Comparison of ENCODE assay signal across 8 mouse cellular contexts in genomic region chr14:102980986-102981385, GRCm38 (mm10). TPM values are rescaled to one million over a fixed set of nuclear protein-coding genes. Genes with fewer than 3 reads are reported as not detected.
A peak's percentile ranks its signal among the peaks of the same experiment; 100 is the strongest.
DNase-seq lines count a peak whose midpoint lies in the region; ATAC-seq and TF ChIP-seq lines count a peak whose summit lies in the region.

No protein-coding gene starts in this region.

- WGBS in heart, embryonic 13.5 days = 13% methylated on average over 14 of the region's 14 CpGs
- 3% methylated on average over 14 of the region's 14 CpGs for WGBS in liver, embryonic 15.5 days (ENCODE audit: insufficient replicate concordance)

- H3K36me3 ChIP-seq in heart, embryonic 13.5 days = no peaks in the 10 kb centered on the region
- no peaks in the 10 kb centered on the region for H3K36me3 ChIP-seq in liver, embryonic 15.5 days (replicated peaks)

- peak overlapping the region; percentile 93 for H3K4me3 ChIP-seq in bone marrow macrophage, adult 2 months (ENCODE audit: insufficient read depth, low read length)
- peak overlapping the region; percentile 68 for H3K4me3 ChIP-seq in heart, embryonic 13.5 days
- peak overlapping the region; percentile 59 for H3K4me3 ChIP-seq in liver, embryonic 15.5 days (replicated peaks)

- no peak for ATAC-seq in heart, embryonic 13.5 days (ENCODE audit: extremely low read depth, insufficient number of reproducible peaks, low FRiP score, low TSS enrichment)
- no peak for ATAC-seq in liver, embryonic 15.5 days (ENCODE audit: insufficient read depth)
- no peak for ATAC-seq in monocyte, adult 5-6 weeks (replicated peaks; ENCODE audit: insufficient number of reproducible peaks, low FRiP score, low TSS enrichment, poor library complexity, severe bottlenecking)

- no peaks in the 10 kb centered on the region for H3K27me3 ChIP-seq in heart, embryonic 13.5 days (replicated peaks)
- H3K27me3 ChIP-seq in liver, embryonic 15.5 days = peaks cover 57% of the 10 kb centered on the region

- TF ChIP-seq POLR2A in bone marrow macrophage, adult 2 months (IDR thresholded peaks at IDR 0.05; ENCODE audit: borderline replicate concordance, low read depth, low read length) = no peak

- peak overlapping the region; percentile 85 for H3K27ac ChIP-seq in bone marrow macrophage, adult 2 months (ENCODE audit: insufficient read depth, low read depth, low read length)
- peak overlapping the region; percentile 82; the same call in 1 of the 2 replicates for H3K27ac ChIP-seq in heart, embryonic 13.5 days (replicated peaks)
- H3K27ac ChIP-seq in liver, embryonic 15.5 days (replicated peaks) = no peak overlapping the region

- peak overlapping the region; percentile 98 for H3K4me2 ChIP-seq in heart, embryonic 13.5 days
- H3K4me2 ChIP-seq in liver, embryonic 15.5 days = peak overlapping the region; percentile 75

- peak; percentile 19 for DNase-seq in layer of hippocampus, adult 11-12 months (ENCODE audit: low spot score)
- DNase-seq in layer of hippocampus, adult 9-11 months = no peak
- no peak for DNase-seq in ovary, postnatal 14 days (ENCODE audit: low spot score)
- DNase-seq in frontal cortex, postnatal 10 days (ENCODE audit: low spot score in 2 of 2) = no peak

- TF ChIP-seq CTCF in bone marrow macrophage, adult 2 months (IDR thresholded peaks at IDR 0.05; ENCODE audit: low read depth, low read length) = no peak

- H3K4me1 ChIP-seq in bone marrow macrophage, adult 2 months (ENCODE audit: control insufficient read depth, insufficient read depth, low read length) = peaks cover 12% of the 10 kb centered on the region
- peaks cover 20% of the 10 kb centered on the region for H3K4me1 ChIP-seq in heart, embryonic 13.5 days
- H3K4me1 ChIP-seq in liver, embryonic 15.5 days (replicated peaks) = peaks cover 8% of the 10 kb centered on the region; the same call in 1 of the 2 replicates

- no peaks in the 10 kb centered on the region for H3K9me3 ChIP-seq in heart, embryonic 13.5 days
- no peaks in the 10 kb centered on the region for H3K9me3 ChIP-seq in liver, embryonic 15.5 days (replicated peaks)

- H3K9ac ChIP-seq in heart, embryonic 13.5 days = peak overlapping the region; percentile 88
- no peak overlapping the region for H3K9ac ChIP-seq in liver, embryonic 15.5 days

RNA-seq across cellular contexts. Expression of gene Kctd12, which starts 1.5 kb away (rescaled TPM):
- polyA plus RNA-seq in bone marrow macrophage, adult 2 months (2012; ENCODE audit: insufficient read depth, insufficient read length, missing spikeins) = 131 TPM in 2 replicates
- 3.8 and 6.9 TPM in 2 replicates for polyA plus RNA-seq in heart, embryonic 13.5 days (2015; fragmentation: Nextera tagmentation; extraction: Ambion mirVana)
- polyA plus RNA-seq in liver, embryonic 15.5 days (2015; fragmentation: Nextera tagmentation; extraction: Ambion mirVana) = 2.2 and 2.5 TPM in 2 replicates
- total RNA-seq in monocyte, adult 5-6 weeks (2017) = 144 to 172 TPM (median 153 TPM) in 3 replicates

Comparison
In these comparisons a context has a peak if more than half of its experiments do, and no peak if none do; other contexts are left out.
1. RNA of gene Kctd12, which starts 1.5 kb away (polyA plus RNA-seq): 131 TPM in bone marrow macrophage, adult 2 months; 3.8 to 6.9 TPM in heart, embryonic 13.5 days and 2.2 to 2.5 TPM in liver, embryonic 15.5 days; every median in the first group is over 10 times any median in the second.
2. Peak in every context shown above with its lines, with median percentiles within 50 percentile points of each other: H3K4me3 ChIP-seq.